Mouse (Mus musculus) CH12.LX (cell line): ENCODE data around the gene Mrm3.

Experiments used
- BHLHE40 ChIP-seq: IDR thresholded peaks from 2 replicates; pipeline ENCODE4 v1.6.1; 2011; ENCODE audit warnings: mild to moderate bottlenecking, low read depth, low read length, improper control_type of control experiment
- CTCF ChIP-seq, 2 experiments: IDR thresholded peaks in 1 of 2; conservative IDR thresholded peaks in 1 of 2; 2 replicates each; pipeline ENCODE4 v1.5.1; 2011 to 2012; ENCODE audit warnings: low read depth in 2 of 2, low read length in 2 of 2, improper control_type of control experiment in 1 of 2, inconsistent platforms in 1 of 2, mild to moderate bottlenecking in 1 of 2, moderate library complexity in 1 of 2
- EP300 ChIP-seq: IDR thresholded peaks from 2 replicates; pipeline ENCODE4 v1.6.1; 2011; ENCODE audit warnings: low read length, improper control_type of control experiment
- KAT2A ChIP-seq: IDR thresholded peaks from 2 replicates; pipeline ENCODE4 v1.6.1; 2012; ENCODE audit warnings: low read length, improper control_type of control experiment, inconsistent platforms; ENCODE audit not compliant: insufficient replicate concordance
- MAFK ChIP-seq: IDR thresholded peaks from 2 replicates; pipeline ENCODE4 v1.6.1; 2011; ENCODE audit warnings: low read length, improper control_type of control experiment; ENCODE audit not compliant: insufficient replicate concordance
- MAX ChIP-seq: IDR thresholded peaks from 2 replicates; pipeline ENCODE4 v1.6.1; 2011; ENCODE audit warnings: low read length, improper control_type of control experiment
- MAZ ChIP-seq: IDR thresholded peaks from 2 replicates; pipeline ENCODE4 v1.6.1; 2012; ENCODE audit warnings: low read depth, mild to moderate bottlenecking, inconsistent platforms, low read length, improper control_type of control experiment, moderate library complexity
- NELFE ChIP-seq: IDR thresholded peaks from 2 replicates; pipeline ENCODE4 v1.6.1; 2011; ENCODE audit warnings: low read depth, low read length, improper control_type of control experiment
- POLR2A ChIP-seq: IDR thresholded peaks from 2 replicates; pipeline ENCODE4 v1.6.1; 2011; ENCODE audit warnings: low read depth, mild to moderate bottlenecking, improper control_type of control experiment, low read length
- SIN3A ChIP-seq: IDR thresholded peaks from 2 replicates; pipeline ENCODE4 v1.6.1; 2012; ENCODE audit warnings: low read length, improper control_type of control experiment, inconsistent platforms

DNA sequence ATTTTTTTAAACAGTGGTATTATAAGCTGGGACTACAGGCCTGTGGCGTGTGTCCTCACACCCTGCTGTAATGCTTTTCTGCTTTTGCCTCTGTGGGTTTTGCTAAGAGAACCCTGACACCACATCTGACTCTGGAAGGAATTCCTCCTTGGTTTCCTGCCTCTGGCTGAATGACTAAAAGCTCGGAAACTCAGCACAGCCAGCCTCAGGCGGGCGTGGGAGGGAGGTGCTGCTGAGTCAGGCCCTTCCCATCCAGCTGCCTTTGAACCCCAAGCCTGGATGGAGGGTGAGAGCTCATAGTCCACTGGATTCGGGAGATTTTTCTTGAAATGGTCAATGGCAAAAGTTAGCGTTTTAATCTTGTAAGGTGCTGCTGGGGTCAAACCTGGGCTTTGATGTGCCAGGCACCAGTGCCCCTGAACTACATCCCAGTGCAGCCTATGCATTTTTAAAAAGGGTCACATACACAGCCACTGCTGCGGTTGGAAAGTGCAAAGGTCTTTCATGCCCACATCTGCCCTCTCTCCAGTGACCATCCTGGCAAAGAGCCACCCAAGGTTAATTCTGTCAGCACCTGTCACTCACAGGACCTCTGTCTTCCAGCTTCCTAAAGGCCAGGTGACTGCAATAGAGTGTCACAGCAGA is 42.0 kb downstream of the Mrm3 start:
- TF ChIP-seq EP300 (no peak), BHLHE40 (no peak), CTCF (conservative IDR thresholded peaks at IDR 0.05 in 1 of 2, IDR thresholded peaks at IDR 0.05 in 1 of 2; ENCODE audit: low read depth in 2 of 2, low read length in 2 of 2) (no peak), SIN3A (no peak), KAT2A (no peak), MAX (no peak), POLR2A (no peak), MAFK (no peak), MAZ (no peak), NELFE (no peak)
